Mouse (Mus musculus): ENCODE measurements around the gene Olfr218. TPM values are rescaled to one million over a fixed set of nuclear protein-coding genes. Genes with fewer than 3 reads are reported as not detected.

Gene Olfr218
- polyA plus RNA-seq, 1 experiment: not detected

- Histone ChIP-seq H3K4me1 (ENCODE audit: control insufficient read depth, insufficient read depth, low read length) (no peaks in the 10 kb centered on the region), H3K4me3 (replicated peaks; ENCODE audit: insufficient read depth, low read depth, low read length) (no peak overlapping the region), H3K27me3 (ENCODE audit: control insufficient read depth, insufficient read depth, low read length) (no peaks in the 10 kb centered on the region), H3K27ac (ENCODE audit: insufficient read depth, low read length) (no peak overlapping the region)
- no peak for DNase-seq
- 93% methylated on average over 3 of the region's 3 CpGs for WGBS
- TF ChIP-seq POLR2A (IDR thresholded peaks at IDR 0.05; ENCODE audit: borderline replicate concordance, insufficient read depth, low read length) (no peak), CTCF (IDR thresholded peaks at IDR 0.05; ENCODE audit: borderline replicate concordance, insufficient read depth, low read depth, low read length) (no peak)
Observed at GRCm38 (mm10) chr1:173249888-173250287, 52.3 kb downstream of the Olfr218 start.

Other genes starting within 250 kb of the Olfr218 start
- not detected in 2 replicates for gene Olfr16, start 247.4 kb upstream of the Olfr218 start, polyA plus RNA-seq (2012; rRNA removed)
- not detected in 2 replicates for gene Olfr1408, start 60.4 kb upstream of the Olfr218 start, polyA plus RNA-seq (2012; rRNA removed)
- gene Olfr1406, start 7.2 kb upstream of the Olfr218 start, polyA plus RNA-seq (2012; rRNA removed): not detected in 2 replicates
- not detected in 2 replicates for gene Olfr1404, start 14.6 kb downstream of the Olfr218 start, polyA plus RNA-seq (2012; rRNA removed)
- gene Fcer1a, start 29.4 kb downstream of the Olfr218 start, polyA plus RNA-seq (2012; rRNA removed): not detected in 2 replicates
- gene Olfr418, start 68.2 kb downstream of the Olfr218 start, polyA plus RNA-seq (2012; rRNA removed): not detected in 2 replicates
- gene Mptx2, start 80.0 kb downstream of the Olfr218 start, polyA plus RNA-seq (2012; rRNA removed): not detected in 2 replicates
- 250 and 253 TPM in 2 replicates for gene Ackr1, start 135.9 kb downstream of the Olfr218 start, polyA plus RNA-seq (2012; rRNA removed)
- gene Aim2, start 153.1 kb downstream of the Olfr218 start, polyA plus RNA-seq (2012; rRNA removed): 1.3 and 2.0 TPM in 2 replicates
- 979 and 1,062 TPM in 2 replicates for gene Cadm3, start 169.9 kb downstream of the Olfr218 start, polyA plus RNA-seq (2012; rRNA removed)

Measured in cerebellum, adult 2 months (tissue).